Mouse (Mus musculus) midbrain, embryonic 13.5 days (tissue): ENCODE data around the gene Dalrd3. TPM values are rescaled to one million over a fixed set of nuclear protein-coding genes. Genes with fewer than 3 reads are reported as not detected.

Experiments used
- ATAC-seq: fragments of 200-750 bp; cut with Nextera tagmentation; 2 replicates; pipeline ENCODE4 v1.8.0; 2017; ENCODE audit warnings: mild to moderate bottlenecking, moderate TSS enrichment, moderate library complexity
- H3K27ac ChIP-seq: fragments of 300-500 bp; sonication (generic); 2 replicates; pipeline ENCODE4 v1.5.1; 2015; ENCODE audit warnings: inconsistent platforms, mild to moderate bottlenecking, moderate library complexity
- H3K27me3 ChIP-seq: fragments of 300-500 bp; sonication (generic); 2 replicates; pipeline ENCODE4 v1.6.1; 2015; ENCODE audit warnings: mild to moderate bottlenecking, inconsistent platforms
- H3K36me3 ChIP-seq: fragments of 300-500 bp; sonication (generic); 2 replicates; pipeline ENCODE4 v1.6.1; 2015; ENCODE audit warnings: mild to moderate bottlenecking, inconsistent platforms
- H3K4me1 ChIP-seq: fragments of 300-500 bp; sonication (generic); replicated peaks from 2 replicates; pipeline ENCODE4 v1.6.1; 2015; ENCODE audit warnings: inconsistent platforms
- H3K4me2 ChIP-seq: fragments of 300-500 bp; sonication (generic); replicated peaks from 2 replicates; pipeline ENCODE4 v1.6.1; 2015; ENCODE audit warnings: moderate library complexity, mild to moderate bottlenecking, inconsistent platforms
- H3K4me3 ChIP-seq: fragments of 300-500 bp; sonication (generic); replicated peaks from 2 replicates; pipeline ENCODE4 v1.5.1; 2015; ENCODE audit warnings: mild to moderate bottlenecking, inconsistent platforms
- H3K9ac ChIP-seq: fragments of 300-500 bp; sonication (generic); replicated peaks from 2 replicates; pipeline ENCODE4 v1.6.1; 2015; ENCODE audit warnings: mild to moderate bottlenecking, inconsistent platforms
- H3K9me3 ChIP-seq: fragments of 300-500 bp; sonication (generic); 2 replicates; pipeline ENCODE4 v1.6.1; 2016; ENCODE audit warnings: mild to moderate bottlenecking, inconsistent platforms
- WGBS: fragments of 180-500 bp; shearing (Covaris S2); methylation state at CpG from one replicate; pipeline ENCODE4 v1.1.7; 2015; 5-methylcytosine and 5-hydroxymethylcytosine counted together
- polyA plus RNA-seq: library from polyadenylated mRNA; unstranded; fragments of >200 nt; fragmentation: Nextera tagmentation; extraction: Ambion mirVana; gene quantifications from 2 replicates; pipeline ENCODE4 v1.2.1, GENCODE M21; 2015

Gene Dalrd3
- polyA plus RNA-seq, result 321 and 345 TPM in 2 replicates

DNA sequence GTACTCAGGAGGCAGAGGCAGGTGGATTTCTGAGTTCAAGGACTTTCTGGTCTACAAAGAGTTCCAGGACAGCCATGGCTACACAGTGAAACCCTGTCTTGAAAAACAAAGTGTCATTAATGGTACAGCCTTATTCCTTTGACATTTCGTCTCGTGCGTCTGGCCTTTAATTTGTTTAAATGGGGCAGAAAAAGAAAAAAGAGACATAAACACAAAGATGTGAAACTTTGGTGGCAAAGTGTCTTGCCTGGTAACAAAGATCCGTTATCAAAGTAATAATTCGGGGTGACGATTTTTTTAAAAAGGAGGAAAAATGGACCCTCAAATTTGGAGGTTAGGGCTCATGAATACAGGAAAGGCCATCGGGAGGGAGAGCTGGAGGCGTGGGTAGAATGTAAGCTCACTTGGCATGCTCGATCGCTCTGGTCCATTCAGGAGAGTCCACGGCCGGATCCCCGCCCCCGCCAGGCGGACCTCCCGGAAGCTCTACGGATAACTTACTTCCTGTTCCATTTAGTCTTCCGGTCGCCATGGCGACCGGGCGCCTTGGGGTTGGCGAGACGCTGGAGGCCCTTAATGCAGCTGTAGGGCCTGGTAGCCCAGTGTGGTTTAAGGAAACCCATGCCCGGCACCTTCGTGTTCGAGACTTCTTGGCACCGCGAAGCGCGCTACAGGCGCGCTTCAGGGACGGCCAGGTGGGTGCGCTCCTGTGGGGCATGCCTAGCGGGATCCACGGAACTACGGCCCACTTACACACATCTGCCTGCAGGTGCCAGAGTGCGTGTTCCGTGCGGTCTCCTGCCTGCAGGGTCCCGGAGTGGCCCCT lies at the start of gene Dalrd3:
TSS of gene Dalrd3 (plus strand) at position 506 of the 826 bp plus-strand sequence.
- Histone ChIP-seq H3K27ac (peak within 1 kb of the TSS; percentile 70), H3K36me3 (peaks cover 55% of the 10 kb centered on the region), H3K9me3 (no peaks in the 10 kb centered on the region), H3K4me1 (peaks cover 61% of the 10 kb centered on the region), H3K9ac (peak within 1 kb of the TSS; percentile 71), H3K27me3 (no peaks in the 10 kb centered on the region), H3K4me3 (peak within 1 kb of the TSS; percentile 58), H3K4me2 (peak within 1 kb of the TSS; percentile 94)
- peak; percentile 74 for ATAC-seq
- 6% methylated on average over 42 of the region's 42 CpGs for WGBS

DNA sequence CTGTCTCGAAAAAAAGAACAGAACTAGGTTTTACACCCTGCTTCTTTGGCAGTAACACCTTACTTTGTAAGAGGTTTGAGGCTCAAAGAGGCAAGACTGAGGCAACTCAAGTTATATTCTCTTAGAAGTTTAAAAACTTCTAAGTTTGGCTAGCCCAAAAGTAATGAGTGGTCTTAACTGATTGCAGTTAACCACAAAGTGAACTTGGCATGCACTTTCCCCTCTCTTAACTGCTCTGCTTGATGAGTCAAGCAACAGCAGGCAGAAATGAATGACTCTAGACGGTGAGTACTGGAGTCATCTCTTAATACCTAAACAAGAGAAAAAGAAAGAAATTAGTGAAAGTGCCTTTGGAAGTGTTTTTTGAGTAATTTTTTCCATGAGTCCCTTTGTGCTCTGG lies 48.1 kb upstream of the Dalrd3 start:
- Histone ChIP-seq H3K36me3 (peaks cover 7% of the 10 kb centered on the region; the same call in 1 of the 2 replicates), H3K4me1 (peaks cover 31% of the 10 kb centered on the region), H3K4me2 (no peak overlapping the region), H3K4me3 (no peak overlapping the region), H3K9ac (no peak overlapping the region), H3K27me3 (no peaks in the 10 kb centered on the region), H3K27ac (no peak overlapping the region), H3K9me3 (no peaks in the 10 kb centered on the region)
- ATAC-seq, result no peak
- WGBS, result 93% methylated on average over 2 of the region's 2 CpGs

DNA sequence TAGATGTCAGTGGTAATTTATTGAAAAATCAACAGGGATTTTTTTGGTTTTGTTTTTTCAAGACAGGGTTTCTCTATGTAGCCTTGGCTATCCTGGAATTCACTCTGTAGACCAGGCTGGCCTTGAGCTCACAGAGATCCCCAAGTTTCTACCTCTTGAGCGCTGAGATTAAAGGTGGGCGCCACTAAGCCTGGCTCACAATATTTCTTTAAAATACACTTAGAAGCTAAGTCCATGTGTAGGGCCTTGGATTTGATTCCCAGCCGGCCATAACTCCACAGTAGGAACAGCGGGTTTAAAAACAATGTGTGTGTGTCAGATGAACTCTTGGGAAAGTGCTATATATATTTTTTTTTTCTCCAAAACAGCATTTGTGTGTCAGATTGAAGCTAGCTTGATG lies 46.3 kb upstream of the Dalrd3 start:
- Histone ChIP-seq H3K36me3 (peaks cover 10% of the 10 kb centered on the region), H3K4me3 (no peak overlapping the region), H3K4me1 (peaks cover 31% of the 10 kb centered on the region), H3K27me3 (no peaks in the 10 kb centered on the region), H3K9me3 (no peaks in the 10 kb centered on the region), H3K4me2 (no peak overlapping the region), H3K9ac (no peak overlapping the region), H3K27ac (no peak overlapping the region)
- no peak for ATAC-seq
- 94% methylated on average over 4 of the region's 4 CpGs for WGBS

DNA sequence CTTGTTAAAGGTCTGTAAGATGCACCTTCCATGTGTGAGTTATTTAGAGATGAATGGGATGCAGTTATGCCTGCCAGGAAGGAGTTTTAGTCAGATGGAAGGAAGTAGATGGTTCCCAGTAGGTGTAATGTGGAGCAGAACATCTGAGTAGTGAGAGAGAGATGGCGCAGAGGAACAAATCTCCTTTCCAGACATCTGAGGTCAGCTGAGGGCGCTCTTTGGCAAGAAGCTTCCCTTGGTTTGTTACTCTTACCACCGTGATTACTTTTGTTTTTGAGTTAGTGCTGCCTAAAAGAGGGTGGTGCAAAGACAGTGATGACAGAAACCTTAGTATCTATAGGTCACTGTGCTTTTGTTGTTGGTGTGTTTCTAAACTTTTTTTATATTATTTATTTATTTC lies 44.3 kb upstream of the Dalrd3 start:
- 91% methylated on average over 3 of the region's 3 CpGs for WGBS
- no peaks in the 10 kb centered on the region for H3K27me3 ChIP-seq
- H3K36me3 ChIP-seq, result peaks cover 30% of the 10 kb centered on the region
- no peak overlapping the region for H3K4me3 ChIP-seq
- no peak overlapping the region for H3K27ac ChIP-seq
- no peak overlapping the region for H3K9ac ChIP-seq
- peaks cover 13% of the 10 kb centered on the region for H3K4me1 ChIP-seq
- no peak for ATAC-seq
- no peak overlapping the region for H3K4me2 ChIP-seq
- H3K9me3 ChIP-seq, result no peaks in the 10 kb centered on the region

DNA sequence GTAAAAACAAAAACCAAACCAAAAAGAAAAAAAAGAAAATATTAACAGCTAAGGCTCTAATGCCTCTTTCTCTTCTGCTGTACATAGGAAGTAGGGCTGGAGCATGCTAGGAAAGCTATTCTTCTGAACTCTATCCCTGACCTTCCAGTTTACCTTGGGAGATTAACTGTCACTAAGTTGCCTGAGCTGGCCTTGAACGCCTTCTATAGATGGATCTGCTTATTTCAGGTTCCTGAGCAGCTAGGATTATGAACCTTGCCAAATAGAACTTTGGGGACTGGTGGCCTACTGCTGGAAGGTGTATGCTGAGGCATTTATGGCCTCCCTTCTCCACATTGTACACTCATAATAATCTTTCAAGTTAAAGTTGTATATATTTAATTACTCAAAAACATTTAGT lies 38.7 kb upstream of the Dalrd3 start:
- H3K9me3 ChIP-seq, result no peaks in the 10 kb centered on the region
- peaks cover 76% of the 10 kb centered on the region for H3K36me3 ChIP-seq
- H3K27ac ChIP-seq, result no peak overlapping the region
- H3K4me3 ChIP-seq, result no peak overlapping the region
- ATAC-seq, result no peak
- no peaks in the 10 kb centered on the region for H3K27me3 ChIP-seq
- H3K4me2 ChIP-seq, result no peak overlapping the region
- H3K9ac ChIP-seq, result no peak overlapping the region
- no peaks in the 10 kb centered on the region for H3K4me1 ChIP-seq
- 89% methylated on average over 1 of the region's 1 CpGs for WGBS

DNA sequence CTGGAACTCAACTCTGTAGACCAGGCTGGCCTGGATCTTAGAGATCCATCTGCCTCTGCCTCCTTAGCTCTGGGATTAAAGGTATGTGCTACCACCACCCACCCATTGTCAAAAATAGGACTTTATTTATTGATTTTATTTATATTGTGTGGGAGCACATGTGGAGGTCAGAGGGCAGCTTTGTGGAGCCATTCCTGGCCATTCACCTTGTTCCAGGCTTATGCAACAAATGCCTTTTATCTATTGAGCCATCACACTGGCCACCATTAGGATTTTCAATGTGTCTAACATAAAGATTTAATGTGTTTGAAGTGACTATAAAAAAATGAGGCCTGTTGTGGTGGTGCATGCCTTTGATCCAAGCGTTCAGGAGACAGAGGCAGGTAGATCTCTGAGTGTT lies 38.2 kb upstream of the Dalrd3 start:
- peaks cover 81% of the 10 kb centered on the region for H3K36me3 ChIP-seq
- 94% methylated on average over 1 of the region's 1 CpGs for WGBS
- H3K9me3 ChIP-seq, result no peaks in the 10 kb centered on the region
- no peak overlapping the region for H3K9ac ChIP-seq
- no peak for ATAC-seq
- H3K4me3 ChIP-seq, result no peak overlapping the region
- H3K27ac ChIP-seq, result no peak overlapping the region
- no peaks in the 10 kb centered on the region for H3K27me3 ChIP-seq
- no peaks in the 10 kb centered on the region for H3K4me1 ChIP-seq
- H3K4me2 ChIP-seq, result no peak overlapping the region

DNA sequence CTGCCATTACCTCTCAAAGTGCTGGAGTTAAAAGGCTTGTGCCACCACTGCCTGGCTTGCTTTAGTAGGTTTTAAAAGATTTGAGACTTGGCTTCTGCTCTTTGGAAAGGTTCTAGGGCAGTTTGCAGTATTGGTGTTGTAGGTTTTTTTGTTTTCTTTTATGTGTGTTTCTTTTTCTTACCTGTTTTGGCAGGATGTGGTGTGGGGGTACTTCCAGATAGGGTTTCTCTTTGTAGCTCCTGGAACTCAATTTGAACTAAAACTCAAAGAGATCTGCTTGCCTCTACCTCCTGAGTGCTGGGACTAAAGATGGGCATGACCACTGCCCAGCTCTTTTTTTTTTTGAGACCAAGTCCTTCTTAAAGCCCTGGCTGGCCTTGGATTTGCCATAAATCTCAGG lies 28.8 kb upstream of the Dalrd3 start:
- no peak for ATAC-seq
- H3K9me3 ChIP-seq, result no peaks in the 10 kb centered on the region
- no peak overlapping the region for H3K27ac ChIP-seq
- no peak overlapping the region for H3K4me3 ChIP-seq
- no peak overlapping the region for H3K4me2 ChIP-seq
- H3K36me3 ChIP-seq, result peaks cover 92% of the 10 kb centered on the region
- no peaks in the 10 kb centered on the region for H3K27me3 ChIP-seq
- no peak overlapping the region for H3K9ac ChIP-seq
- H3K4me1 ChIP-seq, result no peaks in the 10 kb centered on the region

DNA sequence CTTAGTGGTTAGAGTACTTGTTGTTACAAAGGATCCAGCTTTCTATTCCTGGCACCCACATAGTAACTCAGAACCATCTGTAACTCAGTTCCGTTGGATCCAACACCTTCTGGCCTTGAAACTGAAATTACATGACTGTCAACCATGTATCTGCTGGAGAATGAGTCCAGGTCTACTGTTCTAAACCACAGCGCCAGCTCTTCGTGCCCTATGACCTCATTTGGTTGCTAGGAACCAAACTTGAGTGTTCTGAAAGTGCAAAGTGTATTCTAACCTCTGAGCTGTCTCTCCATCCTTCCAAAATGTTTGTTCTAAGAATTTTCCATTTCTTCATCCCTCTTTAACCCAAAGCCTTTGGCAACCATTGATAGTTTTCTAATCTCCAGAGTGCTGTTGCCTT lies 23.7 kb upstream of the Dalrd3 start:
- Histone ChIP-seq H3K27ac (no peak overlapping the region), H3K36me3 (peaks cover 88% of the 10 kb centered on the region), H3K9me3 (no peaks in the 10 kb centered on the region), H3K27me3 (no peaks in the 10 kb centered on the region), H3K4me3 (no peak overlapping the region), H3K9ac (no peak overlapping the region), H3K4me2 (no peak overlapping the region), H3K4me1 (no peaks in the 10 kb centered on the region)
- WGBS, result 89% methylated on average over 3 of the region's 3 CpGs
- ATAC-seq, result no peak

DNA sequence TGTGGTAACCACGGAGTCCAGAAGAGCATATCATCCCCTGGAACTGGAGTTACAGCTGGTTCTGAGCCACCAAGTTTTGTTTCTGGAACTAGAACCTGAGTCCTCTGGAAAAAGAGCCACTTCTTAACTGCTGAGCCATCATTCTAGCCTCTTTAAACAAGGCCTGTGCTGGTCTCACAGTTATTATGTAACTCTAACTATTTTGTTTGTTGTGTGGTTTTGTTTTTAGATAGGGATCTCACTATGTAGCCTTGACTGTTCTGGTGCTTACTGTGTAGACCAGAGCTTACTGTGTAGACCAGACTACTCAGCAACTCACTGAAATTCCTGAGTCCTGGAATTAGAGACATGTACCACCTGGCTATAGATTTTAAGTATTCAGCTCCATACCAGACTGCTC lies 22.8 kb upstream of the Dalrd3 start:
- Histone ChIP-seq H3K4me3 (no peak overlapping the region), H3K36me3 (peaks cover 85% of the 10 kb centered on the region), H3K4me2 (no peak overlapping the region), H3K27ac (no peak overlapping the region), H3K9ac (no peak overlapping the region), H3K4me1 (no peaks in the 10 kb centered on the region), H3K9me3 (no peaks in the 10 kb centered on the region), H3K27me3 (no peaks in the 10 kb centered on the region)
- WGBS, result 90% methylated on average over 1 of the region's 1 CpGs
- ATAC-seq, result no peak

DNA sequence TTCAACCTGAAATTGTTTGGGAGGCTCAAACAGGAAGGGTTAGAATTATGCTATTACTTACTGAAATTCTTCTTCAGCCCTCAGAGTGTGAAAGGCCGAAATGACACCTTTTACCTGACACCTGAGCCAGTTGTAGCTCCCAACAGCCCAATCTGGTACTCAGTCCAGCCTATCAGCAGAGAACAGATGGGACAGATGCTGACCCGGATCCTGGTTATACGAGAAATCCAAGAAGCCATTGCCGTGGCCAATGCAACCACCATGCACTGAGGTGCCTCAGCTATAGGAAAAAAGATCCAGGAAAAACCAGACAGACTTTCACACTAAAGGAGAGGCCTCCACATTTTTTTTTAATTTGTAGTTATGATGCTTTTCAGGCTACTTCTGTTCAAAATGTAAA lies 10.5 kb upstream of the Dalrd3 start:
- 92% methylated on average over 4 of the region's 4 CpGs for whole genome bisulfite sequencing
- peaks cover 78% of the 10 kb centered on the region for H3K36me3 ChIP-seq

DNA sequence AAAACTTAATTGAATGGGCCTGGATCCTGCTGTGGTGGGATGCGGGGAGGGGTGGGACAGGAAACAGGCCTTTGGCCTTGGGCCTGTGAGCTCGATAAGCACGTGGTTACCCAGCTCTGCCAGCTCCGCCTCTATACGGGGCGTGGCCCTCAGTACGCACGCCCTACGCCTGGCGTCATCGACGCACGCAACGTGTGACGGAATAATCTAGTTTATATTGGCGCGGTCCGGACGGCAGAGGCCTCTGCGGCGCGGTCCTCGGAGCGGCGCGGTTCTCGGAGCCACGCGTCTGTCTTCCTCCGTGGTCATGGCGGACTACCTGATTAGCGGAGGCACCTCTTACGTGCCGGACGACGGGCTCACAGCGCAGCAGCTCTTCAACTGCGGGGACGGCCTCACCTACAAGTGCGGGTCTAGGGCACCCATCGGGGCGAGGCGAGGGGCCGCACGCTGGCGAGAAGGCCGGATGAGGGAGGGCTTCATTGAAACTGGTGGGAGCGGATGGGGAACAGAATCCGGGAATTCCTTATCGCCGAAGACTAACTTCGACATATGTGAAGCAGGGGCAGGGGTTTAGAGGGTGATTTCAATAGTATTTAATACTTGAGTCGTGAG lies 9.4 kb upstream of the Dalrd3 start, which contains the start of gene Impdh2:
TSS of gene Impdh2 (plus strand) at position 60 of the 615 bp plus-strand sequence.
- WGBS, result under 1% methylated on average over 53 of the region's 53 CpGs
- peak within 1 kb of the TSS; percentile 59 for H3K4me3 ChIP-seq
- H3K27me3 ChIP-seq, result no peaks in the 10 kb centered on the region
- H3K4me2 ChIP-seq, result peak within 1 kb of the TSS; percentile 80
- peaks cover 79% of the 10 kb centered on the region for H3K36me3 ChIP-seq
- H3K9ac ChIP-seq, result peak within 1 kb of the TSS; percentile 82
- no peaks in the 10 kb centered on the region for H3K9me3 ChIP-seq
- peak within 1 kb of the TSS; percentile 74 for H3K27ac ChIP-seq
- peaks cover 14% of the 10 kb centered on the region for H3K4me1 ChIP-seq
- ATAC-seq, result peak; percentile 99

More for the DNA sequence above, 10.5 kb upstream of the Dalrd3 start:
- Histone ChIP-seq H3K4me1 (peaks cover 14% of the 10 kb centered on the region), H3K9ac (no peak overlapping the region), H3K4me3 (no peak overlapping the region), H3K27ac (no peak overlapping the region), H3K4me2 (no peak overlapping the region), H3K27me3 (no peaks in the 10 kb centered on the region), H3K9me3 (no peaks in the 10 kb centered on the region)
- no peak for ATAC-seq

DNA sequence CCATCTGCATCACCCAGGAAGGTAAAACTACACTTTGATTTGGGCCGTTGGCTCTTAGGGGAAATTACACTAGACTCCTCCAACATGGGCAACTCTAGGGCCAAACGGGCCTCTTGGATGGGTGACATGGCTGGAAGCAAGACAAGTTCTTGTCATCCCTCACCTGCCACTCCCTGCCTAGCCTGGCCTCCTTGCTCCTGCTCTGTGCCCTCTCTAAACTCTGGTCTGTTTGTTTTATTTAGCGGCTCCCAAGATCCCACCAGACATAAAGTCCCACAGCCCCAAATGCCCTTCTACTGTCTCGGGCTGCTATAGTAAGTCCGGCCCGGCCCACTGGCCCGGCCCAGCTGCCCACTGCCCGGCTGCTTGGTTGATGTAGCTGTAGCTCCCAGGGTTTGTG lies 6.0 kb upstream of the Dalrd3 start:
- Histone ChIP-seq H3K27ac (no peak overlapping the region), H3K4me2 (no peak overlapping the region), H3K9ac (no peak overlapping the region), H3K27me3 (no peaks in the 10 kb centered on the region), H3K36me3 (peaks cover 56% of the 10 kb centered on the region), H3K9me3 (no peaks in the 10 kb centered on the region), H3K4me3 (no peak overlapping the region), H3K4me1 (peaks cover 36% of the 10 kb centered on the region)
- WGBS, result 95% methylated on average over 8 of the region's 8 CpGs
- ATAC-seq, result no peak
